Mouse (Mus musculus): ENCODE results near the gene Chl1.

DNA sequence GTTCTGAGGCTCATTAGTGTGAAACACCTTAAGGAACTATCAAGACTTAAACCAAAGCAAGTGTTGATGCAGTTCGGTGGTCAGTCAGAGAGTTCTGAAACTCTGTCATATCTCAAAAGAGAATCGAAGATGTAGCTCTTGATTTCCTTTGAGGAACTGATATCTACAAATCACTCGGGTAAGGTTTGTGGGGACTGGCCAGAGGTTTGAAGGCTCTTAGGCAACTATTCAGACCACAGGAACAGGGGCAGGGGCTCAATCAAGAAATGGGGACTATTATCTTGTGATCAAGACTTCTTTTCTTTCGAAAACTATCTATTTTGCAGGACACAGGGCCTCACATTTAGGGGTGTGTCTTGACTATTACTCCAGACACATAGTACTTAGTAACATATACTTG, 39.5 kb downstream of the Chl1 start:
- no peak for TF ChIP-seq POLR2A (IDR thresholded peaks at IDR 0.05; ENCODE audit: borderline replicate concordance, insufficient read depth, low read length)
- TF ChIP-seq CTCF (IDR thresholded peaks at IDR 0.05; ENCODE audit: borderline replicate concordance, insufficient read depth, low read depth, low read length): no peak

Measured in cerebellum, adult 2 months (tissue).